Mouse (Mus musculus) large intestine, adult 2 months (tissue): ENCODE measurements around the gene Dhrs9. TPM values are rescaled to one million over a fixed set of nuclear protein-coding genes. Genes with fewer than 3 reads are reported as not detected.
"Not testable (repeated sequence)": the region's sequence is repeated elsewhere in the genome, so short reads cannot be mapped to it uniquely, and the experiment has no call there.

ENCODE experiments used
- DNase-seq: peaks from one replicate; pipeline ENCODE4 v3.0.0-alpha.2; 2012; ENCODE audit warnings: low read depth, low spot score
- WGBS: fragments of 180-500 bp; shearing (Covaris S2); methylation state at CpG from one replicate; pipeline ENCODE4 v1.1.7; 2018; 5-methylcytosine and 5-hydroxymethylcytosine counted together
- polyA plus RNA-seq: library from polyadenylated mRNA; depleted of rRNA; stranded (reverse); fragments of >200 nt; gene quantifications from 2 replicates; pipeline ENCODE4 v1.2.3, GENCODE M21; 2012; rRNA removed

Dhrs9 gene
- polyA plus RNA-seq, result 0.41 and 1.1 TPM in 2 replicates

- WGBS, result 26% methylated on average over 13 of the region's 13 CpGs
- DNase-seq, result no peak
Observed at GRCm38 (mm10) chr2:69380281-69380680, at the start of gene Dhrs9. Gene Dhrs9 (plus strand): TSS chr2:69380445.

- WGBS, result 49% methylated on average over 6 of the region's 6 CpGs
- DNase-seq, result not testable (repeated sequence)
Observed at GRCm38 (mm10) chr2:69331523-69331922, 48.7 kb upstream of the Dhrs9 start.

- no peak for DNase-seq
- WGBS, result 76% methylated on average over 6 of the region's 6 CpGs
Observed at GRCm38 (mm10) chr2:69341506-69341905, 38.7 kb upstream of the Dhrs9 start.

- WGBS, result 82% methylated on average over 9 of the region's 9 CpGs
- DNase-seq, result no peak
Observed at GRCm38 (mm10) chr2:69342496-69343221, 37.6 kb upstream of the Dhrs9 start, which contains the start of gene Abcb11. Gene Abcb11 (minus strand): TSS chr2:69342616.

- not testable (repeated sequence) for DNase-seq
Observed at GRCm38 (mm10) chr2:69355402-69355801, 24.8 kb upstream of the Dhrs9 start.

GRCm38 (mm10) chr2:69364831-69365230 lies 15.4 kb upstream of the Dhrs9 start:
- WGBS, result 66% methylated on average over 2 of the region's 2 CpGs
- DNase-seq, result no peak

- WGBS, result 100% methylated on average over 1 of the region's 1 CpGs
- no peak for DNase-seq
Observed at GRCm38 (mm10) chr2:69365275-69365674, 15.0 kb upstream of the Dhrs9 start.

- WGBS, result 91% methylated on average over 2 of the region's 2 CpGs
- DNase-seq, result no peak
Observed at GRCm38 (mm10) chr2:69376780-69377179, 3.5 kb upstream of the Dhrs9 start.

- DNase-seq, result no peak
- 39% methylated on average over 1 of the region's 1 CpGs for WGBS
Observed at GRCm38 (mm10) chr2:69379801-69380200, 444 bp upstream of the Dhrs9 start.

- no peak for DNase-seq
- 35% methylated on average over 8 of the region's 8 CpGs for WGBS
Observed at GRCm38 (mm10) chr2:69381740-69382139, 1.5 kb downstream of the Dhrs9 start.

GRCm38 (mm10) chr2:69382838-69383237 lies 2.6 kb downstream of the Dhrs9 start:
- 55% methylated on average over 5 of the region's 5 CpGs for WGBS
- DNase-seq, result no peak

- DNase-seq, result no peak
- WGBS, result 37% methylated on average over 3 of the region's 3 CpGs
Observed at GRCm38 (mm10) chr2:69386118-69386871, 6.0 kb downstream of the Dhrs9 start.

- WGBS, result 87% methylated on average over 2 of the region's 2 CpGs
- no peak for DNase-seq
Observed at GRCm38 (mm10) chr2:69393947-69394346, 13.7 kb downstream of the Dhrs9 start.

GRCm38 (mm10) chr2:69395597-69396248 lies 15.5 kb downstream of the Dhrs9 start:
- no peak for DNase-seq
- WGBS, result 13% methylated on average over 9 of the region's 9 CpGs

- DNase-seq, result no peak
- WGBS, result 76% methylated on average over 12 of the region's 12 CpGs
Observed at GRCm38 (mm10) chr2:69396760-69397435, 16.7 kb downstream of the Dhrs9 start.

GRCm38 (mm10) chr2:69400866-69401604 lies 20.8 kb downstream of the Dhrs9 start:
- 16% methylated on average over 7 of the region's 7 CpGs for WGBS

GRCm38 (mm10) chr2:69401891-69402290 lies 21.6 kb downstream of the Dhrs9 start:
- WGBS, result 81% methylated on average over 6 of the region's 6 CpGs

More at GRCm38 (mm10) chr2:69400866-69401604, 20.8 kb downstream of the Dhrs9 start:
- no peak for DNase-seq

GRCm38 (mm10) chr2:69402309-69402708 lies 22.1 kb downstream of the Dhrs9 start:
- 85% methylated on average over 7 of the region's 7 CpGs for WGBS
- no peak for DNase-seq

More at GRCm38 (mm10) chr2:69401891-69402290, 21.6 kb downstream of the Dhrs9 start:
- DNase-seq, result no peak

GRCm38 (mm10) chr2:69405692-69406091 lies 25.4 kb downstream of the Dhrs9 start:
- WGBS, result 66% methylated on average over 5 of the region's 5 CpGs
- no peak for DNase-seq
